Mouse (Mus musculus): ENCODE results near the gene Iqcg. TPM values are rescaled to one million over a fixed set of nuclear protein-coding genes. Genes with fewer than 3 reads are reported as not detected.

The Iqcg gene
- total and polyA plus RNA-seq, 3 experiments: 13.6 to 40.4 TPM; not detected in 1

- Histone ChIP-seq H3K4me3 (ENCODE audit: control insufficient read depth in 1 of 2, insufficient read depth in 1 of 2, low read depth in 2 of 2, low read length in 2 of 2) (peak overlapping the region; percentile 75 to 76), H3K79me2 (ENCODE audit: control insufficient read depth, insufficient read depth, low read length, poor library complexity) (peaks cover 13% of the 10 kb centered on the region), H3K4me1 (ENCODE audit: control insufficient read depth in 1 of 2, insufficient read depth in 2 of 2, low read length in 2 of 2) (peaks cover 3 to 16% of the 10 kb centered on the region in 2 experiments; a peak in 3 of 4 replicates), H3K9me3 (replicated peaks; ENCODE audit: insufficient read depth, low read length) (no peaks in the 10 kb centered on the region), H3K27ac (ENCODE audit: control insufficient read depth, low read depth, low read length) (peak overlapping the region; percentile 50), H3K27me3 (ENCODE audit: control insufficient read depth in 1 of 2, insufficient read depth in 2 of 2, low read length in 2 of 2) (no peaks in the 10 kb centered on the region), H3K36me3 (ENCODE audit: control insufficient read depth in 1 of 2, insufficient read depth in 2 of 2, low read length in 2 of 2) (peaks cover 3 to 25% of the 10 kb centered on the region in 2 experiments), H3K9ac (ENCODE audit: control insufficient read depth, low read depth, low read length, poor library complexity, severe bottlenecking) (peak overlapping the region; percentile 77)
- DNase-seq (ENCODE audit: low read depth, low spot score): peak; percentile 94
- no peak for TF ChIP-seq TAL1 (IDR thresholded peaks at IDR 0.05; ENCODE audit: low read length)
- TF ChIP-seq EP300 (IDR thresholded peaks at IDR 0.05; ENCODE audit: low read depth in 1 of 2, low read length in 2 of 2): peak; percentile 23 to 45; a peak in 3 of 4 replicates
- TF ChIP-seq NELFE (IDR thresholded peaks at IDR 0.05; ENCODE audit: low read depth, low read length): peak; percentile 38; the same call in 1 of the 2 replicates
- no peak for TF ChIP-seq GABPA (IDR thresholded peaks at IDR 0.05; ENCODE audit: low read depth, low read length)
- TF ChIP-seq MYC (IDR thresholded peaks at IDR 0.05; ENCODE audit: low read depth, low read length): peak; percentile 32; the same call in 1 of the 2 replicates
- peak; percentile 59 for TF ChIP-seq GATA1 (IDR thresholded peaks at IDR 0.05; ENCODE audit: low read depth, low read length)
- TF ChIP-seq CHD1 (IDR thresholded peaks at IDR 0.05; ENCODE audit: low read depth, low read length): no peak
- peak; percentile 35; the same call in 1 of the 2 replicates for TF ChIP-seq HCFC1 (IDR thresholded peaks at IDR 0.05; ENCODE audit: low read depth, low read length)
- TF ChIP-seq TBP (IDR thresholded peaks at IDR 0.05; ENCODE audit: low read depth, low read length): peak; percentile 60; the same call in 1 of the 2 replicates
- TF ChIP-seq E2F4 (IDR thresholded peaks at IDR 0.05; ENCODE audit: borderline replicate concordance, low read depth, low read length): no peak
- no peak for TF ChIP-seq SMC3 (IDR thresholded peaks at IDR 0.05; ENCODE audit: low read depth, low read length)
- TF ChIP-seq SIN3A (IDR thresholded peaks at IDR 0.05; ENCODE audit: low read length): peak; percentile 52; the same call in 1 of the 2 replicates
- TF ChIP-seq MAZ (IDR thresholded peaks at IDR 0.05; ENCODE audit: low read depth, low read length): peak; percentile 17; the same call in 1 of the 2 replicates
- 0 out of 2 replicates have a peak, but pooled peaks have one; percentile 7 for TF ChIP-seq JUND (IDR thresholded peaks at IDR 0.05; ENCODE audit: low read depth, low read length)
- 0 out of 2 replicates have a peak, but pooled peaks have one; percentile 15 for TF ChIP-seq TCF12 (IDR thresholded peaks at IDR 0.05; ENCODE audit: low read depth, low read length)
- TF ChIP-seq ELF1 (IDR thresholded peaks at IDR 0.05; ENCODE audit: low read depth, low read length): 0 out of 2 replicates have a peak, but pooled peaks have one; percentile 7
Measured at GRCm38 (mm10) chr16:33063267-33063666, 7.2 kb upstream of the Iqcg start.

DNA sequence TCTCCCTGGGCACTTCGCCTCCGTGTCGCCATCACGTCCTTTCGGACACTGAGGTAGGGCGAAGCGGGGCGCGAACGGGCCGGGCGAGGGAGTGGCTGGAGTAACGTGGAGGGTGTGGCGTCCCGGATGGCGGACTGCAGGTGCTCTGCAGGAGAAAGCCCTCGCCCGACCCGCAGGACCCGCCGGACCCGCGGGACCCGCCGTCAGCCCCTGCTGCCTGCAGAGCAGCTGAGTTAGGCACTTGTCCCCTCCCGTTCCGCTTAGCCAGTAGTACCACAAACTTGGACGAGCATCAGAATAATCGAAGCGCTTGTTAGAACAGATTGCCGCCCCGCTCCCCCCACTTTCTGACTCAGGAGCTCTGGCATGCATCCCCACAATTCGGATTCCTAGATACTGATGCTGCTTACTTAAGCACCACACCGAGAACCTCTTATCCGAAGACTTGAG lies 6.7 kb upstream of the Iqcg start:
- TF ChIP-seq KAT2A (conservative IDR thresholded peaks at IDR 0.05; ENCODE audit: low read depth, low read length): no peak
- TF ChIP-seq UBTF (IDR thresholded peaks at IDR 0.05; ENCODE audit: borderline replicate concordance, insufficient read depth, low read depth, low read length): no peak
- no peak for TF ChIP-seq CHD2 (IDR thresholded peaks at IDR 0.05; ENCODE audit: low read length)
- TF ChIP-seq GATA1 (IDR thresholded peaks at IDR 0.05; ENCODE audit: low read depth, low read length): no peak
- no peak for TF ChIP-seq BHLHE40 (IDR thresholded peaks at IDR 0.05; ENCODE audit: borderline replicate concordance, low read depth, low read length)
- TF ChIP-seq JUND (IDR thresholded peaks at IDR 0.05; ENCODE audit: low read depth, low read length): no peak
- TF ChIP-seq ZNF384 (IDR thresholded peaks at IDR 0.05; ENCODE audit: low read depth, low read length): no peak
- TF ChIP-seq MAFK (IDR thresholded peaks at IDR 0.05; ENCODE audit: borderline replicate concordance, low read depth, low read length): no peak
- no peak for TF ChIP-seq MEF2A (IDR thresholded peaks at IDR 0.05; ENCODE audit: extremely low read depth, insufficient replicate concordance, low read depth, low read length, poor library complexity, severe bottlenecking)
- no peak for TF ChIP-seq ELF1 (IDR thresholded peaks at IDR 0.05; ENCODE audit: low read depth, low read length)
- no peak; the same call in 1 of the 2 replicates for TF ChIP-seq POLR2AphosphoS5 (IDR thresholded peaks at IDR 0.05; ENCODE audit: borderline replicate concordance, low read depth, low read length)
- no peak for TF ChIP-seq MYC (IDR thresholded peaks at IDR 0.05; ENCODE audit: low read depth, low read length)
- TF ChIP-seq POLR2A (IDR thresholded peaks at IDR 0.05; ENCODE audit: control insufficient read depth in 1 of 2, insufficient read depth in 1 of 2, low read depth in 1 of 2, low read length in 2 of 2, poor library complexity in 1 of 2): no peak
- no peak for TF ChIP-seq MXI1 (IDR thresholded peaks at IDR 0.05; ENCODE audit: low read depth, low read length)
- no peak for TF ChIP-seq EP300 (IDR thresholded peaks at IDR 0.05; ENCODE audit: low read depth in 1 of 2, low read length in 2 of 2)
- no peak for TF ChIP-seq TBP (IDR thresholded peaks at IDR 0.05; ENCODE audit: low read depth, low read length)
- no peak for TF ChIP-seq SMC3 (IDR thresholded peaks at IDR 0.05; ENCODE audit: low read depth, low read length)
- peak overlapping the region; percentile 77 for H3K9ac ChIP-seq (ENCODE audit: control insufficient read depth, low read depth, low read length, poor library complexity, severe bottlenecking)
- H3K4me3 ChIP-seq (ENCODE audit: control insufficient read depth in 1 of 2, insufficient read depth in 1 of 2, low read depth in 2 of 2, low read length in 2 of 2): peak overlapping the region; percentile 75 to 76
- peaks cover 18% of the 10 kb centered on the region for H3K79me2 ChIP-seq (ENCODE audit: control insufficient read depth, insufficient read depth, low read length, poor library complexity)
- peaks cover 3 to 20% of the 10 kb centered on the region in 2 experiments; a peak in 3 of 4 replicates for H3K4me1 ChIP-seq (ENCODE audit: control insufficient read depth in 1 of 2, insufficient read depth in 2 of 2, low read length in 2 of 2)
- peak overlapping the region; percentile 50 for H3K27ac ChIP-seq (ENCODE audit: control insufficient read depth, low read depth, low read length)
- H3K9me3 ChIP-seq (replicated peaks; ENCODE audit: insufficient read depth, low read length): no peaks in the 10 kb centered on the region
- H3K27me3 ChIP-seq (ENCODE audit: control insufficient read depth in 1 of 2, insufficient read depth in 2 of 2, low read length in 2 of 2): no peaks in the 10 kb centered on the region
- peak; percentile 80 for DNase-seq (ENCODE audit: low read depth, low spot score)
- peaks cover 7 to 31% of the 10 kb centered on the region in 2 experiments for H3K36me3 ChIP-seq (ENCODE audit: control insufficient read depth in 1 of 2, insufficient read depth in 2 of 2, low read length in 2 of 2)

All from MEL (cell line).